Mouse (Mus musculus): ENCODE results near the gene Galnt17.
A peak's percentile ranks its signal among the peaks of the same experiment; 100 is the strongest.

Gene Galnt17

DNA sequence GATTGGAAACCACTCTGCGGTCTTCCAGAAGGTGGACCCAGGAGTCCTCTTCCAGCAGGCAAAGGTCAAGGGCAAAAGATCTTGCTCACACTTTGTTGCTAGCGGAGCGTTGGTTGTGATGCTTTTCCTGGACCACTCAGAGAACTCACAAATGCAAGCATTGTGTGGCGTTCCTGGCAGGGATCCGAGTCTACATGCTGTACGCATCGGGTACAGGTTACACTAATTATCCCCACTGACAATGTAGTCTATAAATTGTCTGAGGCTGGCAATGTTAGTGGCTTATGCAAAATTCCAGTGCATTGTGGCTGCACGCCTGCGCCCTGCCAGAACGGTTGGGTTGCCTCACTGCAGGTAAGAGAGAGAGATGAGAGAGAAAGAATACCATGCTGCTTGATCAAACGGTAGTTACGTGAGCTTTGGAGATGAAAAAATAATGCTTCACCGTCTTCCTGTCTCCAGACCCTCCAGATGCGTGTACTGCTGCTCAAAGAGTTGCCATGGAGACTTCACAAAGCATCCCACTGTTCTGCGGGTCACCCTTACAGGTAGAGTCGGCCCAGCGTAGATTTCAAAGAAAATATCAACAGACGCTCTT is 285.8 kb downstream of the Galnt17 start:
- no peak for DNase-seq (ENCODE audit: low read depth, low spot score)

DNA sequence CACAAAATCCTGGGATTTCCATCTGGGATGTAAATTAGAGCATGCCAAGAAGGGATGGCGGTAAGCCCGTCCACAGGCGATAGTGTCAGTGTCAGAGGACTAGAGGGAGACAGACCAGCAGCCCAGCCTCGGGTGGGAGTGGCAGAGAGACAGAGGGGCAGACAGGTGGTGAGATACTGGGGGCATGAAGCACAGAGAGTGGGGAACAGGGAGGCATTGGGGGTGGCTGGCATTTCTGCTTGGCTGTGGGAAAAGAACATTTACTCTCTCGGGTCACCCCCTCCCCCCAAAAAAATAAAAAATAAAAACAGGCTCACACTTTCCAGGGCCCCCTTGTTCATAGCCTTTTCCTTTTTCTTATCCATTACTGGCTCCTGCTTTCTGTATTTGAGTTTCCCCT is 287.4 kb downstream of the Galnt17 start:
- no peak for DNase-seq (ENCODE audit: low read depth, low spot score)

DNA sequence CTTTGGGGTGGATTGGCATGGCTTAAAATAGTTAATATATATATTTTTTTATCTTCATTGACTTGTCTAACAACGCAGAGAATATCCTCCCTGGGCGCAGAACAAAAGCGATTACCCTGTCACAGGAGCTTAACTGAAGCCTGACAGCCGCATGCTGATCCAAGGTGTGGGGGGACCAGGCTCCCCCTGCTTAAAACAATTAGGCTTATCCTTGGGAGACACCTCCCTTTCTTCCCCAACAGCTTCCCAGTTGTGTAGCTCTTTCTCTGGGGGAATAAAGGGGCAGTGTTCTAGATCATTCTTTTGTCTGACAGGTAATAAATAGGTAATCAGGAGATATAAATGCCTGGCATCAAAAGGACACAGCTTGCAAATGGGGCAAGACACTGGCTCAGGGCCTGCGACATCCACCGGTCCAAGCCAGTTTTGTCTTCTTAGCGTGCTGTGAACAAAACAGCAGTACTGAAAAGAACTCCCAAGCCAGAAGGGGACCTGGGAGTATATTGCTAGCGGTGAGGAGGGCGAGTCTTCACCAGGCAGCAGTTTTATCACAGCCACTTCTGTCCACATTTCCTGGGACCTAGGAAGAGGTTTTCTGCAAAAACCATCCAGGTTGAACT is 288.8 kb downstream of the Galnt17 start:
- DNase-seq (ENCODE audit: low read depth, low spot score) = no peak

DNA sequence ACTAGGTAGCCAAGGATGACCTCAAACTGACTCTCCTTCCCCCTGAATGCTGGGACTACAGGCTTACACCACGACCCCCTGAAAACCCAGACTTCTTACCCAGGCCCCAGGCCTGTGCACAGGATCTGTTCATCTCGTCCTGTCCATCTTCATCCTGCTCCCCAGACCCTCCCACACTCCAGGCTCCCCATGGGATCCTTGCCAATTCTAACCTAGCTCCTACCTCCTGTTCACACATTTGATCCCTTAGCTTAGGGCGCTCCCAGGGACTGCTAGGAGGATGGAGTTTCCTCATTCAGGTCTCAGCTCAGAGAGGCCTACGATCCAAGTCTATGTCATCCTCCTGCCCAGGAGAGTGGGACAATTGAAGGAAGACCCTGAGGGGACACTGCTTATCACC is 292.2 kb downstream of the Galnt17 start:
- DNase-seq (ENCODE audit: low read depth, low spot score) = no peak

DNA sequence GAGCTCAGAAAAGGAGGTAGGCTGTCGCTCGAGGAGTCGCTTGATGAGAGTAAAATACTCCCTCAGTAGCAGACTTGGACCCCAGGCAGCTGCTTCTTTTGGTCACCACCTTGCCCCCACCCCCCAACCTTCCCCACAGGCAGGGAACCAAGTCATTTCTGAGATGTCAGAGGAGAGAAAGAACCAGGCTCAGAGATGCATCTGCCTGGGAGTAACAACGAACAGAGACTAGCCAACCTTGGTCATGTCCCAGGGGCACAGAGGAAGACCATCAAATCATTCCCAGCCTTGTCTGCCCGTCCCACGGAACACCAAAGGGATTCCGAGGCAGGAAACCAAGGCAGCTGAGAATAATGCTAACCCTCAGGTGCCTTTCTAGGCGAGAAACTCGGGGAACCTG is 293.0 kb downstream of the Galnt17 start:
- no peak for DNase-seq (ENCODE audit: low read depth, low spot score)

DNA sequence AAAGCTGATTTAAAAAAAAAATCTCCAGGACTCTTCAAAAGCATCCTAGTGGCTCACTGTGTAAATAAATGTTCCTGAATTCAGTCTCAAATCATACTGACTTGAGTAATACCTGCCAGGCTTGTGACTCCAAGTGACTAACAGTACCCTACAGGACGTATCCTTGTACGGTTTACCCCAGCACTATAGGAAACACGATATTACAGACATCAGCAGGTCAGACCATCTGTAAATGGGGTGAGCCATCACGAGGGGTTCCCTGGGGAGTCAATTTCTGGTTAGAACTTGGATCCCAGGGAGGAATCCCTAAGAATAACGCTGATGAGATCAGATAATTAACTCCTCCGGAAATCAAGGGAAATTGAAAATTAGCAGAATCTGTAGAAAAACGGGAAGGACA is 294.5 kb downstream of the Galnt17 start:
- DNase-seq (ENCODE audit: low read depth, low spot score) = no peak

DNA sequence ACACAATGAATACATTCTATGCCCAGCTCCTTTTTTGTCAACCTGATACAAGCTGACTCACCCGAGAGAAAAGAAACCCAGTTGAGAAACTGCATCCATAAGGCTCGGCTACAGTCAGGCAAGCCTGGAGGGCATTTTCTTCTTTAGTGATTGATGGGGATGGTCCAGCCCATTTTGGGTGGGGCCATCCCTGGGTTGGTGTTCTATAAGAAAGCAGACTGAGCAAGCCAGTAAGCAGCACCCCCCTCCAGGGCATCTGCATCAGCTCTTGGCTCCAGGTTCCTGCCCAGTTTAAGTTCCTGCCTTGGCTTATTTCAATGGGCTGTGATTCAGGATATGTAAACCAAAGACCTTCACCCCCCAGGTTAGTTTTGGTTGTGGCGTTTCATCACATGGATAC is 295.2 kb downstream of the Galnt17 start:
- no peak for DNase-seq (ENCODE audit: low read depth, low spot score)

DNA sequence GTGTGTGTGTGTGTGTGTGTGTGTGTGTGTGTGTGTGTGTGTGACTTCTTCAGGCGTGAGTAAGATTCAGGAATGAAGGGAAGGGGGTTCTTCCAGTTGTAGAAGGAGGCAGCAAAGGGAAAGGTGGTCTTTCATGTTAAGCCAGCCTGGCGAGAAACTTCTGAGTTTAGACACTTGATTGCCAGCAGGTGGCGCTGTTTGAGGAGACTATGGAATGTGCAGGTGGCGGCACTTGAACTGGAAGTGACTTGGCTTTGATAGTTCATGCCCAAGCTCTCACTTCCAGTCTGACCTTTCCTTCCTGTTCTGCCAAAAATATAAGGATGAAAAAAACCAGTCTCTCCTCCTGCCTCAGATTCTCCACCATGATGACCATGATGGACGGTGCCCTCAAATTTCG is 298.8 kb downstream of the Galnt17 start:
- peak; percentile 40 for DNase-seq (ENCODE audit: low read depth, low spot score)

DNA sequence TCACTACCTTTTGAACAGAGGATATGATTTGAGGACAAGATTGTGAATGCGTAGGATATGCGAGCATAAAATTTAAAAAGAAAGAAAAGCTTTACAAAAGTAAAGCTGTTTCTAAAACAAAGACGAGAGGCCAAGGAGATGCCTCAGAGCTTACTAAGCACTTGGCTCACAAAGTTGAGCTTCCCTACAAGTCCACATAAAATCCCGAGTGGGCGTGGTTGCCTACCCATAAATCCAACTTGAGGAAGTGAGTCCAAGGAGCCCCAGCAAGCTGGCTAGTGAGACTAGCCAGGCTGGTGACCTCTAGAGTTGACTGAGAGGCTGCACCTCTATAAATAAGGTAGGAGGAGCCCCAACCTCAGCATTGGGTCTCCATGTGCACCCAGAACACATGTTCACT is 299.8 kb downstream of the Galnt17 start:
- no peak for DNase-seq (ENCODE audit: low read depth, low spot score)

DNA sequence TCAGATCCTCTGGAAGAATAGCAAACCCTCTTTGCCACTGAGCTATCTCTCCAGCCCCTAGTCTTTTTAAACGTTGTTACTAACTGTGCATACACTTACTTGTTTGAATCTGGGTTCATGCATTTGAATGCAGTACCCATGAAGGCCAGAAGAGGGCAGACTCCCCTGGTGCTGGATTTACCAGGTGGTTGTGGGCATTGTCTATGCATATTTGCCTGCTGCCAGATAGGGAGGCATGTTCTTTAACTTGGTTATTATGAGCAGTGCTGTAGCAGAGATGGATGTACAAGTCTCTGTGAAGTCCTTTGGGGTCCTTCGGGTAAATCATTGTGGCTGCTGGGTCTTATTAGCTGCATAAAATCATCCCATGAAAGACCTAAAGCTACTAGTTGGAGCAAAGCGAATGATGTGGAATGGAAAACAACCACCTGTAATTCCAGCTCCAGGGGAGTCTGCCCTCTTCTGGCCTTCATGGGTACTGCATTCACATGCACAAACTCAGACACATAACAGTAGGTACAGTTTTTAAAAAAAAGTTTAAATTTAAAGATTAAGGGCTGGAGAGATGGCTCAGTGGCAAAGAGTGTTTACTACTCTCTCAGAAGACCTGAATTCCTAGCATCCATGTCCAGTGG is 300.3 kb downstream of the Galnt17 start:
- DNase-seq (ENCODE audit: low read depth, low spot score) = peak; percentile 43

DNA sequence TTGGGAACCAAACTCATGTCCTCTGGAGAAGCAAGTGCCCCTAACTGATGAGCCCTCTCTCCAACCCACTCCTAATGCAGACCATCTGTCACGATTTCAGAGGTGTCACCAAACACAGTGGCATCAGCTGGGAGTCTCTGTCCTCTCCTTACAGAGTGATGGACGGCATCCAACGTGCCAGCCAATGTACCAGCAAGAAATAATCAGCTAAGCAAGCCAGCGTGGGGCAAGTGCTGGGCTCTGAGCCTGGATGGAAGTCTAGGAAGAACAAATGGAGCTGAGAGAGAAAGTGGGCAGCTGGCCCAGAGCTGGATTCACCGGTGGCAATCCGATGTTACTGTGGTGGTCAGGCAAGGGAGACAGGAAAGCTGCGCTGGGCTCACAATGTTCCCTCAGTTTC is 301.1 kb downstream of the Galnt17 start:
- DNase-seq (ENCODE audit: low read depth, low spot score) = no peak

DNA sequence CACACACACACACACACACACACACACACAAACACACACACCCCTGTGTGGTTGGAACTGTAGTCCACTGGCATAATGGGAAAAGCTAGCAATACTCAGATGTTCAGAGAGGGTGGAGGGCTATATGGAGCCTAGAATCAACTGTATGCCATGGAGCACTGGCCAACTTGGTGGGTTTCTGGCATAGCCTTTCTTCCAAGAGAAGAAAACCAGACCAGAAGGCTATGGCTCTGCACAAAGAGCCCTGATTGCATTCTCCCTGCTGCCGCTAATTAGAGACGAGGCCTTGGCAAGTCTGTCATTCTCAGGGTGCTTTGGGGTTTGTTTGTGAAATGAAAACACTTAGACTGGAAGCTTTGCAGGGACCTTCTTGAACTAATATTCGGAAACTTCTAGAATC is 301.8 kb downstream of the Galnt17 start:
- no peak for DNase-seq (ENCODE audit: low read depth, low spot score)

DNA sequence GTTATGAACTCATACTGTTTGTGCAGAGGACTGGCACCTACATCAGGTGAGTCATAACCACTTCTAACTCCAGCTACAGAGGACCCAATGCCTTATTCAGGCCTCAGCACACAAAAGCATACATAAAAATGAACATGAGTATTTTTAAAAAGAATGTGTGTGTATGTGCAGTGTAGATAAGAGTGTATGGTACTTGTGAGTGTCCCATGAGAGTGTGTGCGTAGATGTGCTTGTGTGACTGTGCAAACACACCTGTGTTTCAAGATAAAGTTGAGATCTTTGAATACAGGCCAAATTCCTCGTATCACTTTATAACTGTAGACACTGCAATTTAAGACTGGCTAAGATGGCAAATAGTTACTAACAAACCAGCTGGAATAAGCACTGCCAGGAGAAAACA is 307.7 kb downstream of the Galnt17 start:
- no peak for DNase-seq (ENCODE audit: low read depth, low spot score)

DNA sequence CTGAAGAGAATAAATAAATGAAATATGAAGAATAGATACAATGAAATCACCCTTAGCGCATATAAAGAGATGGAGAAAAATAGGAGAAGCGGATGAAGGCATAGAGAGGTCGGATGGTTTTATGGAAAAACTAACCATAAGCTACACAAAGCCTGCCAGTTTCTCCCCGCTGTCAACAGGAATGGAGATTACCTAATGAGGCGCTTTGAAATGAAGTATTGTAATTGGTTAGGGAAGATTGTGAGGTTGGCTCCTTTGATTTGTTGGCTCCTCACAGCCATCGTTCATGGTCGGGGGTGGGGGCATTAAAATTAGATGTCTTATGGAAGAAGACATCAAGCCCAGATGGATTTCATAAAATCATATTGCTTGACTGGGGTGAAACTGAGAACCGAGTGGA is 329.0 kb downstream of the Galnt17 start:
- no peak for DNase-seq (ENCODE audit: low read depth, low spot score)

DNA sequence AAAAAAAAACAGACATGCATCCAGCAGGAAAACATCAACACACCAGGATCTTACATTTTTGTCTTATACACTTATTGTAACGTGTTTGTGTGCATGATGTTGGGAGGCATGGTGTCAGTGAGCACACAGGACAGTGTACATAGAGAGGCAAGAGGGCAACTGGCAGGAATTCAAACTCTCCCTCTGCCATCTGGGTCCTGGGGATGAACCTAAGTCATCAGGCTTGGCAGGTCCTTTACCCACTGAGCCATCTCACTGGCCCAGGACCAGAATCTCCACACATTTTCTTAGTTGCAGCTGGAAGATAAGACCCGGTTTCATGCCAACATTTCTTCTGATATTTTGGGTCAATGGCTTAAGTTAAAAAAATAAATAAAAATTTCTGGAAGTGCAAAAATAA is 329.4 kb downstream of the Galnt17 start:
- DNase-seq (ENCODE audit: low read depth, low spot score) = no peak

DNA sequence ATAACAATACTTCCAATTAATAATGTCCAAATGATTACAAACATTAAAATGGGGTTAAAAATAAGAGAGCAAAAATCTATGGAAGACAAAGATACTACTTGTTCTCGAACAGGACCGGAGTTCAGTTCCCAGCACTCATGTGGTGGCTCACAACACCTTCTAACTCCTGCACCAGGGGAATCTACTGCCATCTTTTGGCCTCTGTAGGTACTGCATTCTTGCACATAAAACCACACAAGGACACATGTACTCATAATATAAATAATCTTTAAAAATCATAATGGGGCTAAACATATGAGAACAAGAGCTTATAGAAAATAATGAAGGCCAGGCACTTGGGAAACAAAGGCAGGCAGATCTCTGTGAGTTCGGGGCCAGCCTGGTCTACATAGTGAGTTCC is 330.3 kb downstream of the Galnt17 start:
- DNase-seq (ENCODE audit: low read depth, low spot score) = no peak

DNA sequence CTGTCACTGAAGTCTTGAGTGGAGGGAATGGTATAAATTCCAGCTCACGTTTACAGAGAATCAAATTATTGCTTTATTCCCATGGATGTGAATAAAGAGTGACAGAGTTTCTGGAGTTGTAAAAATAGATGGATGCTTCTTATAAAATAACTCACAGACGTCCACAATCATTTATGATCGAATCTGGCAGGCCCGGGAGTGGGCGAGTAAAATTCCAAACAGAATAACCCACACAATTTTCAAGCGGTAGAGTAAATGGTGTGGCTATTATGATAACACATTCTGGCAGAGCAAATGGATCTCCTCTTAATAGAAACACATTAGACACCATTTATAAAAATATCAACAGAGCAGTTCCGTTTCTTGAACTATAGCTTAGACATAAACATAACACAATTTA is 355.9 kb downstream of the Galnt17 start:
- no peak for DNase-seq (ENCODE audit: low read depth, low spot score)

DNA sequence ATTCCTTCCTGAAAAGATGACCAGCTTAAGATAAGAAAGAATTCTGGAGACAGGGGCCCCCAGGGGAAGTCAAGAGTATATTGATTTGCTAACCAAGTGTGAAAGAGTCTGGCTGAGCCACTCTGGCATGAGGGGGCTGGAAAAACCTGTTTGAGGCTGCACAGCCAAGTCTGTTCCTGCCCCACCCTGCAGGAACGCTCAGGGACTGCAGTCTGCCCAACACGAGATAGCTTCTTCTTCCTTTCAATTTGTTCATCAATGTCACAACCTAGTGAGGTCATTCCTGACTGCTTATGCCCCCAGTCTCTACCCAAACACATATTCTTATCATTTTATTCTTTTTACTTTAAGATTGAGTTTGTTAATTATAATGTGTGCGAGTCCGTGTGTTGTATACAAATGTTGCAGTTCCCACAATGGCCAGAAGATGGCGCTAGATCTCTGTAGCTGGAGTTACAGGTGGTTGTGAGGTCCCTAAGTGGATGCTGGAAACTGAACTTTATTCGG is 357.4 kb downstream of the Galnt17 start:
- peak; percentile 38 for DNase-seq (ENCODE audit: low read depth, low spot score)

DNA sequence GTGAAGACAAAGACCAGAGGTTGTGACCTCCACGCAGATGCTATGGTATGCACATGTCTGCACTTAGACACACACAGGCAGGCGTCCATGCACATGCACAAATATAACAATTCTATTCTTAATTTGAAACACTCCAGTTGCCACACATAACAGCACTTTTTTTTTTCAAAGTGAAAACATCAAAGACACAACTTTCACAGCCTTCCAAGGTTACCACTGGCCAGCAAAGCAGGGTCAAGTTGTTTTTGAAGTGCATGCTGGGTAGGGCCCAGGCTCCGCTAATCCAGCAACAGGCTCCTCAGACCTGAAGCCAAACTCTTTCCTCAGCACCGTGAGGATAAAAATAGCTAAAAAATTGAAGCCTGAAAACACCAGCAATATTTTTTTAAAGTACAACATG is 357.9 kb downstream of the Galnt17 start:
- DNase-seq (ENCODE audit: low read depth, low spot score) = peak; percentile 54

DNA sequence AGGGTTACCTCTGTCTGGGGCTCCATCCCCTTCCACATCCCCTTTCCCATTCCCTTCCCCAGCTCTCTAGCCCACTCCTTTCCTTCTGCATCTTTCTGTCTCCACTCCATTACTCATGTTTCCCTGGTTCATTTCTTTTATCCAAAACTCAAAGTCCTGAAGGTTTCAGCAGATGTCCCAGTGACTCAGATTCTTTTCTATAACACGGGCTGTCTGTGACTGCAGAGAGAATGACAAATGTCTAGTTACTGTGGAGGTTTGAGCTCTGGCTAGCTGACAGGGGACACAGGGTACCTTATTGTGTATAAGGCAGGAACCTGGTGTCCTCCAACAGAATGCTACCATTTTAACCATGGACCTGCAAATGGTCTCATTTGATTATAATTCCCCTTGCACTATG is 358.6 kb downstream of the Galnt17 start:
- no peak for DNase-seq (ENCODE audit: low read depth, low spot score)

DNA sequence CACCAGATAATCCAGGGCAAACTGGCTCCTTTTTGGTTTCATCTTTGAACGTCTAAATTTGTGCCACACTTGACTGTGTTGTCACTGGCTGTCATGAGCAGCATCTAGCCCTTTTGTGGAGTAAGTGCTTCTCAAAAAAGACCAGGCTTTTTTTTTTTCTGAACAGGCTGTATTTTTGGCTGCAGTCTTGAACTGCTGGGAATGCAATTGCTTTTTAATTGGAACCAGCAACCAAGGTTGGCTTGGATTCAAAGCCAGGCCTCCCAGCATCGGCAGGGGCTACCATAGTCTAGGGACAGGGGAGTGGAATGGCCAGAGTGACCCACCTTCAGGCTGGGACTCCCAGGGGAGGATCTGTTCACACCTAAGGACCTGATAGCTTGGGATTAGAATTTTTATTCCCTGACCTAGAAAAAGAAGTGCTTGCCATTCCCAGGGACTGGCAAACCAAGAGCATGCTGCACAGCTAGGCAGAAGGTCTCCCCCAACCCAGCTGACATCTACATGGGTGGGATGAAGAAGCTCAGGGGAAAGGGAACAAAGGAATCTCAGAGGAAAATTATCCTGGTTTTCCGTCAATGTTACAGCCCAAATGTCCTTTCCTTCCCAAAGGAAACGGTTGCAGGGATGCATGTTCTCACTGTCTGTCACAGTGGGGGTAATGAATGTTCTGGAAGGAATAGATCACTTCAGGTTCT is 369.2 kb downstream of the Galnt17 start:
- peak; percentile 74 for DNase-seq (ENCODE audit: low read depth, low spot score)

DNA sequence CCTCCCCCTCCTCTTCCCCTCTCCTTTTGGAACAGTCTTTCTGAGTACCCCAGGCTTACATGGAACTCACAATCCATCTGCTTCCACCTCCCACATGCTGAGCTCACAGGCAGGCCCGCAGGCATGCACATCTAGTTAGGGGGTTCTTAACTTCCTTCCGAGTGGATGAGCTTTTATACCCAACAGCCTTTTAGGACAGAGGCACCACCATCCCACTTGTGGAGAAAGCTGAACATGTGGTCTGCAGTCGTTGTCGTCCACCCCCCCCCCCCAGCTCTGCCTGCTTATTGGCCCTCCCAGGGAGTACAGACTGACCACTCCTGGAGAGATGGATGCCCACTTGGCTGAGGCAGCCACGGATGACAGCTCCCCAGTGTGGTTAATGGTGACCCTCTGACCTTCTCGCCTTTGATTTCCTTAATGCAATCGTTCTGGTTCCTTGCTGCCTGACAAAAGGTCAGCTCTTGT is 370.0 kb downstream of the Galnt17 start:
- peak; percentile 78 for DNase-seq (ENCODE audit: low read depth, low spot score)

DNA sequence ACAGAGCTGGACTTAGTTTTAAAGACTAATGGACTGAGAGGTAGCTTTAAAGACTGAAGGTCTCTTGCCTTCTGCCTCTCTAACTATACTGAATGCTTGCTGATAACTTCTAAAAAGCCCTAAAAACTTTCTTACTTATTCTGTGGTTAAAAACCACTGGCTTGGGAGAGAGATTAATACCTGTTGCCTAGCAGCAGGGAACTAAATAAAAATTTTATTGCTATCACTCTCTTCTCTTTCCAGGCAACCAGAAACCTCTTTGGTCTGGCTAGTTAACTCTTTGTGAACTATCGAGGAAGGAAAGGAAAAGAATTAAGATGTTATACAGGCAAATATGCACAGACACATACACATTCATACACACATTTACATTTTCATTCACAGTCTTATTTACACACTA is 377.3 kb downstream of the Galnt17 start:
- DNase-seq (ENCODE audit: low read depth, low spot score) = no peak
